Mouse (Mus musculus) gastrocnemius, adult 2 months (tissue): ENCODE measurements around the gene Lamtor1. TPM values are rescaled to one million over a fixed set of nuclear protein-coding genes. Genes with fewer than 3 reads are reported as not detected.
A peak's percentile ranks its signal among the peaks of the same experiment; 100 is the strongest.
"Not testable (repeated sequence)": the region's sequence is repeated elsewhere in the genome, so short reads cannot be mapped to it uniquely, and the experiment has no call there.

ENCODE experiments used
- DNase-seq: peaks from one replicate; pipeline ENCODE4 v3.0.0; 2022
- H3K27ac ChIP-seq: fragments of 200-600 bp; 2 replicates; pipeline ENCODE4 v1.8.1; 2022; ENCODE audit warnings: mild to moderate bottlenecking
- H3K4me3 ChIP-seq: fragments of 200-600 bp; 2 replicates; pipeline ENCODE4 v1.8.1; 2022; ENCODE audit warnings: mild to moderate bottlenecking, moderate library complexity
- CTCF ChIP-seq: fragments of 200-600 bp; IDR thresholded peaks from 2 replicates; pipeline ENCODE4 v1.8.1; 2022; ENCODE audit warnings: antibody characterized with exemption, mild to moderate bottlenecking, moderate library complexity
- intact Hi-C: fragments of 180-260 bp; cut with DNase I; formaldehyde crosslinking; loops from one replicate; pipeline ENCODE4 v1.15.1; 2025
- total RNA-seq, 2 experiments: library from RNA; stranded (reverse); gene quantifications; 2 replicates each; pipeline ENCODE4 v1.2.3; 2021

Gene Lamtor1
- total RNA-seq, 2 experiments from 2014 or later, result 93.2 to 107 TPM

- no peak overlapping the region for H3K27ac ChIP-seq
- no peak for TF ChIP-seq CTCF
- intact Hi-C loops, result no loop called here
- no peak overlapping the region for H3K4me3 ChIP-seq
- no peak for DNase-seq
Measured at GRCm38 (mm10) chr7:101939758-101940157, 34.1 kb downstream of the Lamtor1 start.

- H3K27ac ChIP-seq, intact Hi-C loops, DNase-seq, H3K4me3 ChIP-seq: not testable (repeated sequence)
Measured at GRCm38 (mm10) chr7:101949008-101949407, 43.3 kb downstream of the Lamtor1 start.

GRCm38 (mm10) chr7:101951648-101952047, 45.9 kb downstream of the Lamtor1 start:
- intact Hi-C loops, result no loop called here
- no peak for TF ChIP-seq CTCF
- H3K27ac ChIP-seq, result 0 out of 2 replicates have a peak overlapping the region, but pooled peaks have one; percentile 16
- DNase-seq, result no peak
- no peak overlapping the region for H3K4me3 ChIP-seq

- intact Hi-C loops, result no loop called here
- H3K27ac ChIP-seq, result no peak overlapping the region
- no peak overlapping the region for H3K4me3 ChIP-seq
- TF ChIP-seq CTCF, result no peak
- DNase-seq, result no peak
Measured at GRCm38 (mm10) chr7:101952098-101952497, 46.4 kb downstream of the Lamtor1 start.

DNA sequence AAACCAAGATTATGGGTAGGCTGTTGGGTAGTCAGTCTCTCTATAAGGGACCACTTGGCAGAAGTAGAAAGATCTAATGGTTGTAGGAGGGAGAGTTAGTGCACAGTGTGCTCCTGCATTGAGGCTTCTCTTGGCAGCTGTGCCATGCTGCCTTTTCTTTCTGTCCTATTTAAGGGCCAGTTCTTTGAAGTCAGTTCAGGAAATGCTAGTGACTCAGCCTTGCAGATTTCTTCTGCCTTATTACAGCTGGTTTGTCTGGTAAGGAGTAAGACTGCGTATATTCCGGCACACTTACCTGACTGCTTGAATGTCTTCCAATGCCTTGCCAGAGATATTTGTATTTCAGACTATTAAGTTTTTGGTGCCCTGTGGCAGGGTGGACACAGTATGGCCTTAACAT, 48.5 kb downstream of the Lamtor1 start:
- Histone ChIP-seq H3K27ac (no peak overlapping the region; the same call in 1 of the 2 replicates), H3K4me3 (no peak overlapping the region)
- TF ChIP-seq CTCF, result no peak
- intact Hi-C loops, result no loop called here
- DNase-seq, result no peak

DNA sequence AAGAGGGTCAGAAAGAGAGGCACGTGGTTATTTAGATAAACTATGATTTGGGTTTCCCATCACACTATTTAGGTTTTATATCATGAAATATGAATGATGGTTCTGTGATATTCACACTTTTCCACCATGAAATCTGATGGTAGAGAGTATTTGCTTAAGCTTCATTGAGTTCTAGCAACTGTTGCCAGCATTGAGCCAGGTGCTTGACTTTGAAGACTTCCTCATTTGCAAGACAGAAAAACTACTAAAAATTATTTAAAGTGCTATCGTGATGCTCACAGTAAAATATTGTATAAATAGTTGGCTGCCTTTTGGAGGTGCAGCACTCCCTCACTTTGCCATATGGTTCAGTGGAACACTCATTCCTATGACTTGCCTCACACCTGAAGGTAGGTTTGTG, 49.6 kb downstream of the Lamtor1 start:
- H3K27ac ChIP-seq, result no peak overlapping the region
- no peak overlapping the region for H3K4me3 ChIP-seq
- DNase-seq, result no peak
- intact Hi-C loops, result no loop called here
- no peak for TF ChIP-seq CTCF

DNA sequence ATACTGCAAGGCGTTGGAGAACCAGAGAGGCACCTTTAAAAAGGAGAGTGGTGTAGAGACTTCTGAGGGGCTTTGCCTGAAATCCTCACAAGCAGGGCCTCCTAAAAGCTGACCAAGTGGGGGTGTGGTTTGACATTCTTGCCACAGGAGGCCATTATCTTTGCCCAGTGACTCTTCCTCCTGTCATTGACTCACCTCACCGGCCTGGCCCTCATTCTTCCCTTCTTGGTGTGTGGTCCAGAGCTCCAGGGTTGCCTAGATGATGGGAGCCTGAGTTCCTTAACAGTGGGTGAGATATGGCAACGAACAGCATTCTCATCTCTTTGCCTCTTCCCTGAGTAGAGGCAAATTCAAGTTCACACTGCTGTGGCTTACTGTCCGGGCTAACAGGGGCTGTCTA, 50.2 kb downstream of the Lamtor1 start:
- TF ChIP-seq CTCF, result no peak
- intact Hi-C loops, result no loop called here
- DNase-seq, result no peak
- no peak overlapping the region for H3K27ac ChIP-seq
- H3K4me3 ChIP-seq, result no peak overlapping the region

DNA sequence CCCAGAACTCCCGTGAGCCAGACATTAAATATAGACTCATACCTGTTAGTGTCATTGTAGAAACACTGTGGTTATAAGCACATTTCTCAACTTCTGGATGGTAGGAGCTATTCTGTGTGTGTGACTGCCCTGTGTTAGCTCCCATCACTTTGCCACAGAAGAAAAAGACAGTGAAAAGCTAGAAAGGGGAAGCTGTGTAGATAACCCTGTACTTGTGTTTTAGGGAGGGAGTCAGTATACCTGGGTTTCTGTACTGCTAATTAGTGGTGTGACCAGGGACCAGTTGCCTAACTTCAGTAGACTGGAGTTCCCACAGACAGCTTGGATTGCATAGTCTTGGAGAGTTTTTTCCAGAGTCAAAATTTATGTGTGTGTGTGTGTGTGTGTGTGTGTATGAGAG, 50.8 kb downstream of the Lamtor1 start:
- DNase-seq, result no peak
- intact Hi-C loops, result no loop called here
- TF ChIP-seq CTCF, result no peak
- H3K27ac ChIP-seq, result no peak overlapping the region
- no peak overlapping the region for H3K4me3 ChIP-seq

DNA sequence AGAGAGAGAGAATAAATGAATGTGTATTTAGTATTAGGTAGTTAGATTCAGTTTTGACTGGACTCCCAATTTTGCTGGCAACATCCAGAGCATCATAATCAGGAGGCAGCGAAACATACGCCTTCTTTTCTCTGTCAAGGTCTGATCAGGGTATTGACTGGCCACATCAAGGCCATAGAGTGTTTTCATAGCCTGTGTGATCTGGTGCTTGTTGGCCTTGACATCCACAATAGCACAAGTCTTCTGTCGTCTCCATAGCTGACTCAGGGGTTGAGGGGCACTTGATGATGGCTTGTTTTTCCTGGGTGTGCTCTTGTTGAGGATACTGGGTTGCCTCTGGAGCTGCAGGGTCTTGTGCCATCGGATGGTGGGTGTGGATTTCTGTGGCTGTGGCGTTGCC, 51.2 kb downstream of the Lamtor1 start:
- DNase-seq, result no peak
- Histone ChIP-seq H3K4me3 (no peak overlapping the region), H3K27ac (no peak overlapping the region)
- TF ChIP-seq CTCF, result no peak
- intact Hi-C loops, result no loop called here

DNA sequence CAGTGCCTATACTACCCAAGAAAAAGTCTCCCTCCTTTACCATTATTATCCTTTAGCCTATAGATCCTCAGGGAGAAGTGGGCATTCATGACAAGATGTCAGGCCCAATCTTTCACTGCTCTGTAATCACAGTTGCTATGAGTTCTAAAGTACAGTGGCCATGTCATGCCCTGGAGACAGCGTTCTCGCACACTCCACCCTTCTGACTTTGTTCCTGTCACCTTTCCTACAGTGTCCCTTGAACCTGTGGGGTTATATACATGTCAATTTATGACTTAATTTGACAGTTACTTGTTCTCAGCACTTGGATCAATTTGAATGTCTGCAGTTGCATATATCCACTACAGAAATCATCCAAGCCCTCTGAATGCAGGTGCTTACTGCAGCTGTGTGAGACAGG, 57.1 kb downstream of the Lamtor1 start:
- intact Hi-C loops, result no loop called here

GRCm38 (mm10) chr7:101963621-101964020, 57.9 kb downstream of the Lamtor1 start:
- TF ChIP-seq CTCF, result no peak
- H3K27ac ChIP-seq, result no peak overlapping the region
- no peak for DNase-seq
- intact Hi-C loops, result no loop called here
- H3K4me3 ChIP-seq, result no peak overlapping the region

More for the DNA sequence above, 57.1 kb downstream of the Lamtor1 start:
- DNase-seq, result no peak
- Histone ChIP-seq H3K4me3 (no peak overlapping the region), H3K27ac (no peak overlapping the region)
- no peak for TF ChIP-seq CTCF

GRCm38 (mm10) chr7:101964551-101964950, 58.8 kb downstream of the Lamtor1 start:
- no peak for TF ChIP-seq CTCF
- Histone ChIP-seq H3K4me3 (no peak overlapping the region), H3K27ac (0 out of 2 replicates have a peak overlapping the region, but pooled peaks have one; percentile 8)
- intact Hi-C loops, result no loop called here
- no peak for DNase-seq

DNA sequence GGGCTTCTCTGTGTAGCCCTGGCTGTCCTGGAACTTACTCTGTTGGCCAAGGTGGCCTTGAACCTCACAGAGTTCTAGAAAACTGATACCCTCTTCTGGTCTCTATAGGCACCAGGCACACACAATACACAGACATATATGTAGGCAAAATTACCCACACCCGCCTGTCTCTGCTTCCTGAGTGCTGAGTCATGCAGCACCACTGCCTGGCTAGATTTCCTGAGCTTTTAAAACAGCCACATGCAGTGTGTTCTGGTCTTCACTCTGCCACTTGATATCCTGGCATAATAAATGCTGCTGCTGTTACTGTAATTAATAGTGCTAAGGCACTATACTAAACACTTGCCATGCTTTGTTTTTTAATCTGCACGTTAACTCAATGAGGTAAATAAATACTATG, 59.9 kb downstream of the Lamtor1 start:
- intact Hi-C loops, result no loop called here
- H3K4me3 ChIP-seq, result no peak overlapping the region
- TF ChIP-seq CTCF, result no peak
- H3K27ac ChIP-seq, result peak overlapping the region; percentile 48
- no peak for DNase-seq

- no peak overlapping the region for H3K4me3 ChIP-seq
- H3K27ac ChIP-seq, result no peak overlapping the region
- TF ChIP-seq CTCF, result no peak
- DNase-seq, result no peak
- intact Hi-C loops, result no loop called here
Measured at GRCm38 (mm10) chr7:101967256-101967655, 61.6 kb downstream of the Lamtor1 start.

DNA sequence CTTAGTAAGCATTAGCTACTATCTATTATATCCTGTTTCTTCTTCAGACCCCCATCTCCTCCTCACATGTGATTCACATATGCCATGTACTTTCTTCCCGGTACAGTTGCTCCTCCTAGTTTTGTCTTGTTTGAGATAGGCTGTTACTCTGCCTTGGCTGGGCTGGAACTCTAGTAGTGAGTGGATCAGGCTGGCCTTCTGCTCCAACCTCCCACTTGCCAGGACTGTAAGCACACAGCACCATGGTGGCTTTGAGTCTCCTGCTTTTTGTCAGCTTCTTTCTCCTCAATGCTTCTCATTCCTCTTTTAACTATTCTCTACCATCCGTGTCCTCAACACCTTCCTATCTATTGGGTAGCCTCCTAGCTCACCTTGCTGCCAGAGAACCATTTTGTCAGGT, 63.0 kb downstream of the Lamtor1 start:
- no peak for DNase-seq
- peak overlapping the region; percentile 98 for H3K27ac ChIP-seq
- TF ChIP-seq CTCF, result no peak
- no peak overlapping the region for H3K4me3 ChIP-seq
- intact Hi-C loops, result no loop called here
